Mouse (Mus musculus): ENCODE measurements around the gene Usp37.
"Not testable (repeated sequence)": the region's sequence is repeated elsewhere in the genome, so short reads cannot be mapped to it uniquely, and the experiment has no call there.

Usp37 gene

GRCm38 (mm10) chr1:74396456-74397222, 147.4 kb downstream of the Usp37 start:
- DNase-seq = not testable (repeated sequence)

GRCm38 (mm10) chr1:74395290-74395689, 148.8 kb downstream of the Usp37 start:
- DNase-seq = no peak

- no peak for DNase-seq
Observed at GRCm38 (mm10) chr1:74394858-74395257, 149.2 kb downstream of the Usp37 start.

- DNase-seq = no peak
Observed at GRCm38 (mm10) chr1:74394311-74394710, 149.8 kb downstream of the Usp37 start.

- no peak for DNase-seq
Observed at GRCm38 (mm10) chr1:74393697-74394096, 150.4 kb downstream of the Usp37 start.

GRCm38 (mm10) chr1:74393010-74393409, 151.1 kb downstream of the Usp37 start:
- no peak for DNase-seq

GRCm38 (mm10) chr1:74392446-74392994, 151.6 kb downstream of the Usp37 start:
- DNase-seq = peak; percentile 39

GRCm38 (mm10) chr1:74391844-74392441, 152.1 kb downstream of the Usp37 start:
- peak; percentile 81 for DNase-seq

- peak; percentile 99 for DNase-seq
Observed at GRCm38 (mm10) chr1:74390924-74391748, 152.9 kb downstream of the Usp37 start, which contains the start of gene Ctdsp1. Ctdsp1 (plus strand) TSS chr1:74391509.

- peak; percentile 74 for DNase-seq
Observed at GRCm38 (mm10) chr1:74390287-74390906, 153.7 kb downstream of the Usp37 start.

GRCm38 (mm10) chr1:74389831-74390286, 154.2 kb downstream of the Usp37 start:
- DNase-seq = peak; percentile 62

- DNase-seq = no peak
Observed at GRCm38 (mm10) chr1:74388398-74388920, 155.6 kb downstream of the Usp37 start.

GRCm38 (mm10) chr1:74387386-74387988, 156.6 kb downstream of the Usp37 start:
- no peak for DNase-seq

GRCm38 (mm10) chr1:74386714-74387385, 157.2 kb downstream of the Usp37 start:
- DNase-seq = peak; percentile 94

GRCm38 (mm10) chr1:74386363-74386713, 157.7 kb downstream of the Usp37 start:
- DNase-seq = no peak

- no peak for DNase-seq
Observed at GRCm38 (mm10) chr1:74385531-74385930, 158.6 kb downstream of the Usp37 start.
